Mouse (Mus musculus): ENCODE data around the gene Ctcf.
A peak's percentile ranks its signal among the peaks of the same experiment; 100 is the strongest.

Ctcf gene

DNA sequence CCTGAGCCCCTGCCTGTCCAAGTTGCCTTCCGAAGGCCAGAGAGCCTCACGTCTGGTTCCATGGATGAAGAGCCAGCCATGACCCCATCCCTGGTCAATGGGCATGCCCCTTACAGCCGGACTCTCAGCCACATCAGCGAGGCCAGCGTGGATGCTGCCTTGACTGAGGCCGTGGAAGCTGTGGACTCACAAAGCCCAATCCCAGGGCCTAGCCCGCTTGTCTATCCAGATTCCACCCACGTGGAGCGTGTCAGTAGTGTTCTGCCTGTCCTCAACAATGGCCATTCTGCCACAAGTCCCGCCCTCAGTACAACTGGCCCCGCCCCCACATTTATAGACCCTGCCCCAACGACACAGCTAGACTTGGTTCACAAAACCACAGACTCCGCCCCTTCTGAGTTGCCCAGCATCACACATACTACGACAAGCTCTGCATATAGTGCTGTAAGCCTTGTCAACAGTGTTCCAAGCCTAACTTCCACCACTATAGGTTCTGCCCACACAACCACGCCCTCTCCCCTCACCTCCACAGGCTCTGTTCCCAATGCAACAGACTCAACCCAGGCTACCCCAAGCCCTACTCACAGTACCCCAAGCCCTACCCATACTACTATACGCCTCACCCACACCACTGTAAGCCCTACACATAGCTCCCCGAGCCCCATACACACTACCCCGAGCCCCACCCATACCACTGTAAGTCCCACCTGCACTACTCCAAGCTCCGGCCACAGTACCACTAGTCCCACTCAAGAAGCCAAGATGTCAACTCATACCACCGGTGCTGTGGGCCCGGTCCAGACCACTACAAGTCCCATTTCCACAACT is 18.7 kb upstream of the Ctcf start:
- no peak for DNase-seq (ENCODE audit: low read depth)

DNA sequence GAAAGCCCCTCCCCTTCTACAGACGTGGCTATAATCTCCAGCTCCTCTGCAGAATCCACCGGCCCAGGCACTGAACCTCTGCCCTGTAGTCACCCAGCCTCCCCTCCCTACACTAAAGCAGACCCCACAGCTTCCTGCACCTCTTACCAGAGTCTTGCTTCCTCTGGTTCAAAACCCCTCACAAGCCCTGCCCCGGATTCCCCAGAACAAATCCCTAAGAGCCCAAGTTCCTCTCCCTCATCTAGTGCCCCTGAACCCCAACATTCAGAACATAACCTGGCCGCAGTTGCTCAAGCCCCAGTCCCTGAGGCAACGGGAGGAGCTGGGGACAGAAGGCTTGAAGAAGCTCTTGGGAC is 18.1 kb upstream of the Ctcf start:
- no peak for DNase-seq (ENCODE audit: low read depth)

DNA sequence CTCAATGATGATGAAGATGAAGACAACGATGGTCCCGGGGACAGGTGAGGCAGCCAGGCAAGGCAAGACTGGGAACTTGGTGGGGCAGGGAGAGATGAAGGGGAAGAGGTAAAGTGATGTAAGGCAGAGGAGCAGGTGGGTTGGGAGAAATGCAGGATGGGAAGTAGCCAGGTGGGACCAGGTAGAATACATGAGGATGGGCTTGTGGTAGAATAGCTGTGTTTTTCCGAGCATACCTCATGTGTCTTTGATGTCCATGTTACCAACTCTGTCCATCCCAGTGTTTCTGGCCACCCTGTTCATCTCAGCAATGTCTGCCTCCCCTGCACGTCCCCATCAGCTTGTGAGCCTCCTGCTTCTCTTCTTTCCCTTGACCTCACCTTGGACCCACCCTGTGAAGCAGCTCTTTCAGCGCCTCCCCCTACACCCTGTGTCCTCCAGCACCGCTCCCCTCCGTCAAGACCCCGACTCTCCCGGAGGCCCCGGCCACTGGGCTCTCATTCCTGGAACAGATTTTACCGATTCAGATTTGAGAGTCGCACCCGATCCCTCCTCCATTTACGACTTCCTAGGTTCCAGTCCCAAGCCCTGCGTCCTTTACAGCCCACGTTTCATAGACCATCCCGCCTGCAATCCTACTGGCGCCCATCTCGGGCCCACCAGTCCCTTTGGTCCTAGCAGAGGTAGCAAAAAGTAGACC is 17.3 kb upstream of the Ctcf start:
- DNase-seq (ENCODE audit: low read depth) = no peak

DNA sequence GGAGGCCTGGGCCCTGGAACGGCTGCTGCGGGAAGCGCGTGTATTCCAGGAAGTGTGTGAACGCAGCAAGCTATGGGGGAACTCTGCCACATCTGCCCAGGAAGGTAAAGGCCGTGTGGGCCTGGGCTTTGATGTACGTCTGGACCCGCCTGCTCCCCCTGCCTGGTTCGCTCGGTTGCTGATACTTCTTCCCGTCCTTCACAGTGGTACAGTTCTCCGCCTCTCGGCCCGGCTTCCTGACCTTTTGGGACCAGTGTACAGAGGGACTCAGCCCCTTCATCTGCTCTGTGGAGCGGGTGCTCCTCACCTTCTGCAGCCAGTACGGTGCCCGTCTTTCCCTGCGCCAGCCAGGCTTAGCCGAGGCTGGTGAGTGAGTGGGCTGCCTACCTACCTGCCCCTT is 16.2 kb upstream of the Ctcf start:
- DNase-seq (ENCODE audit: low read depth) = no peak

DNA sequence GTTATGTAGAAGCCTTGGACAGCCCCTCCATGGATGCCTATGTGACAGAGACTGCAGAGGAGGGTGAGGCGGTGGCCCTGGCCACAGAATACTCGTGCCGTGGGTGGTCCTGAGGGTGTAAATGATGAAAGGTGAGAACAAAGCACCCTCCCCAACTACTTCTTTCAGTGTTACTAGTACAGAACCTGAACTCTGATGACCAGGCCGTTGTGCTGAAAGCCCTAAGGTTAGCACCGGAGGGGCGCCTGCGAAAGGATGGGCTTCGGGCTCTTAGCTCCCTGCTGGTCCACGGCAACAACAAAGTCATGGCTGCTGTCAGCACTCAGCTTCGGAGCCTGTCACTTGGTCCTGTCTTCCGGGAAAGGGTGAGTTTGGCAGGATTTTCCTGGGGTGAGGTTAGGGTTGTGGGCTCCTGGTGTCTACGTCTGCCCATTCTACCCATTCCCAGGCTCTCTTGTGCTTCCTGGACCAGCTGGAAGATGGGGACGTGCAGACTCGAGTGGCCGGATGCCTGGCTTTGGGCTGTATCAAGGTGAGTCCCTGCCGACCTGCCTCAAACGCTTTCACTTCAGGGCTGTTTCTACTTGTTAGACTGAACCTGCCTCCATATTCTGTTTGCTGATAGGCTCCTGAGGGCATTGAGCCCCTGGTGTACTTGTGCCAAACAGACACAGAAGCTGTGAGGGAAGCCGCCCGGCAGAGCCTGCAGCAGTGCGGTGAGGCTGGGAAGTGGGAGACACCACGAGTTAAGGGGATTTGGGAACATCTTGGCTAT is 15.2 kb upstream of the Ctcf start:
- no peak for DNase-seq (ENCODE audit: low read depth)

DNA sequence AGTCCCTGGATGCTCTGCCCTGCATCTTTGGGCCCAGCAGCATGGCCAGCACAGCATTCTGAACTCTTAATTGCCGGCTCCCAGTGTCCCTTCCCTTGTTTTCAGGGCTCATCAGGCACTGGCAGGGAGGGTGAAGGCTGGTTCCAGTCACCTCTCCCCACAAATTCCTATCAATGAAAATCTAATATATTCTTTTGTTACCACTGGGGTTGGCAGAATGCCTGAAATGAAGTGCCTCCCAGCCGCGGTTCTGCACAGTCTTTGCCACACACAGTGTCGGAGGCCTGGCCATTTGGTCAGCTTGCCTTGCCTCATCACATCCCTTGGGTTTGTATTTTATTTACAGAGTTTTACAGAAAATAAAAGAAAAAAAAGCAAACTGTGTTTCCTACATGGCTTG is 14.5 kb upstream of the Ctcf start:
- DNase-seq (ENCODE audit: low read depth) = no peak

DNA sequence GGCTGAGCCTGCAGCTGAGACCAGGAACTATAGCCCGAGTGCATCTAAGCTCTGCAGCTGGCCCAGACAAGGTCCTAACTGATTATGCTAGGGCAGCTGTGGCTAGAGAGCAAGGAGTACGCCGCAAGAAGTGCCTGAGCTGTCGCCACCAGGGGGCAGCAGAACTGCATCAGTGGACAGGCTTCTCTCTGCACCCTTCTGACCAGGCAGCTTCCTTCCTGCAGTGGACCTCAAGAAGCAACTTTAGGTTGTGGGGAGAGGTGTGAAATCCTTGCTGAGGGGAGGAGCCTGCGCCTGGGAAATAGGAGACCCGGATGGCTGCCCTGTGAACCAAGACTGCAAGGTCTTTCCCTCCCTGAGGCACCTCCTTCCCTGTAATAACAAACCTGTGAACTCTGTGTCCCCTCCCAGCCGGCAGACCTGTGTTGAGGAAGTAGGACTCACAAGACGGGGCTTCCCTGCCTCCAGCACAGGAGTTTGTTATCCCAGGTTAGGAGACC is 13.9 kb upstream of the Ctcf start:
- DNase-seq (ENCODE audit: low read depth) = peak; percentile 73

DNA sequence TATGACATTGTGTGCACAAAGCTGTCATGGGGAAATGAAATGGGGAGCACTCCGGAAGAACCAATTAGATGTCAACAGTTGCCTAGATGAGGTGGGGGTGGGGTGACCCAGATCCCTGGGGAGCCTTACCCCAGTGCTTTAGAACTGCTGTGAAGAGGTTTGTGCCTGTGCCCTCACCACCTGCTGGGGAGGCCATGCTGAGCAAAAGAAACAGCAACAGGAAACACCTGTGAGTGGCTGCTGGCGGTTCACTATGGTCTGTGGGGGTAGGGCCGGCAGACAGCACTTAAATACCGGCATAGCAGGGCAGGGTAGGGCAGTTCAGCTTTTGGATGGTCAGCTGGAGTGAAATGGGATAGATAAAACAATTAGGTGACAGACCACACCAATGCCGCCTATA is 13.2 kb upstream of the Ctcf start:
- no peak for DNase-seq (ENCODE audit: low read depth)

DNA sequence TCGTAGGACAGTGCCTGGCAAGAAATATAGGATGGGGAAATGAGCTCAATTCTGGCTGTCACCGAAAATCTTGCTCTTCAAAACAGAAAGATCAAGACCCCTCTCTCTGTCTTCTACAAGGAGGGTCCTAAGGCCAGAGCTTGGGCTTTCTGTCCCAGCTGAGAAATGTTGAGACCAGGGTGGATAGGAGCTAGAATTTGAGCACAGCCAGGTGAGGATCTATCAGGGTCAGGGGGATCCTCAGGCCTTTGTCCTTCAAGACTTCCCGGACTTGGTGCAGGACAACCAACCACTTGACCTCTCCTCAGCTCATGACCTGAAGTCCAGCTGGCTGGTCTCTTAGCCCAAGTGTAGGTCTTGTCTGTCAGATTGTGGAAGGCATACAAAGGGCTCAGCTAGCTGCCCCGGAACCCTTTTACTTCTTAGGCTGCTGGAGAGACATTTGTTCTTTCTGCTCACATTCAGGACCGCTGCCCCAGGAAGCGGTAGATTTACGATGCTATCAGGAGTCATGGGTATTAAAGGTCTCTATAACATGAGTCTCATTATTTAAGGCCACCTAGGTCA is 12.6 kb upstream of the Ctcf start:
- no peak for DNase-seq (ENCODE audit: low read depth)

DNA sequence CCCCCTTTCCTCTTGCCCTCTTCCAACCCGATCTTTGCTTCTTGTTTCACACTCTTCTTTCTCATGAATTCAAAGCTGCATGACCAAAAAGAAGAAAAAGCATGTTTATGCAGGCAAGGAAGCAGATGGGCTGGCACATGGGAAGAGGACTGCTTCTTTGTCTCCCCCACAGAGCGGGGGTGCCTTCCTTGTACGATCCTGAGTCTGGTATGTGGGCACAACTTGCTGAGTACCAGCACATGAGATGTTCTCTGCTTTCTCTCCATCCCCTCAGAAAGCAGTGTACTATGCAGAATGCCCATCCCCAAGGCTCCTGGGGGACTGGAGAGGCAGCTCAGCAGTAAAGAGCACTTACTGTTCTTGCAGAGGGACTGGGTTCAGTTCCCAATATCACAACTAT is 12.0 kb upstream of the Ctcf start:
- no peak for DNase-seq (ENCODE audit: low read depth)

DNA sequence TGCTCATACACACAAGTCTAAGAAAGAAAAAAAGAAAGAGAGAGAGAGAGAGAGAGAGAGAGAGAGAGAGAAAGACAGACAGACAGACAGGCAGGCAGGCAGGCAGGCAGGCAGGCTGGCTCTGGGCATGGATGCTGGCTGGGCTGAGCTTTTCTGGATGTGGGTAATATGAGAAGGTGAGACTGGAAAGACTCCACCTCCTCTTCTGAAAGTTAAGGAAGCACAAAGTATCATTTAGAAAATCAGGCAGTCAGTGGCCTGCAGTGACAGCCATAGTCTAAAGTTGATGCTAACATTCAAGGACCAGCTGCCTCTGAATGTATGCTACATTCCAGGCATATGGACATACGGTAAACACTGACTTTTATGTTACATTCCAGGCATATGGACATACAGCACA is 11.5 kb upstream of the Ctcf start:
- DNase-seq (ENCODE audit: low read depth) = no peak

DNA sequence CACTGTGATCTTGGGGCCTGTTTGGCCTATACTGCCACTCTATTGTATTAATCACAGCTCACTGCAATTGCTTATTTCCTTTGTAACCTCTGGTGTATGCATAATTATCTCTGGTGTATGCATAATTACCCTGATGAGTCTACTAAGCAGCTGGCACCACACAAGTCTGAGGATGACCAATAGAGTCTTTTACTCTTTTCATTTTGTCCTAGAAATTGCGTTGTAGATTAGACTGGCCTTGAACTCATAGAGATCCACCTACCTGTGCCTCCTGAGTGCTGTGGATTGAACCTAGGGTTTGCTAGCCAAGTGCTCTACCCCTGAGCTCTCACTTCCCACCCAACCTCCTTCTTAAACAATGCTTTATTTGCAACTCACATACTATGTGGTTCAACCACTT is 10.3 kb upstream of the Ctcf start:
- no peak for DNase-seq (ENCODE audit: low read depth)

DNA sequence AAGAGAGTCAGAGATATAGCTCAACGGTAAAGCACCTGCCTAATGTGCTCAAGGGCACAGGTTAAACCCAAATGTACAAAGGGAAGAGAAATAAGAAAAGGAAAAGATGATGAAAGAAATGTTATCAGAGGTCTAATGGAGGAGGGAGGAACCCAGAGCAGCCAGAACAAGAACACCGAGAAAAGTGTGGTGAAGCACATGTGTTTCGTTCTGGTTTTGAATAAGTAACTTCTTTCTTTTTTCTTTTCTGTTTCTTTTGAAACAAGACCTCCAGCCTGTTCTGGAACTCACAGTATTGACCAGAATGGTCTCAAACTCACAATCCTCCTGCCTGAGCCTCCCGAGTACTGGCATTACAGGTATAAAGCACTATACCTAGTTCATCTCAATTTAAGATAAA is 7.0 kb upstream of the Ctcf start:
- DNase-seq (ENCODE audit: low read depth) = no peak

DNA sequence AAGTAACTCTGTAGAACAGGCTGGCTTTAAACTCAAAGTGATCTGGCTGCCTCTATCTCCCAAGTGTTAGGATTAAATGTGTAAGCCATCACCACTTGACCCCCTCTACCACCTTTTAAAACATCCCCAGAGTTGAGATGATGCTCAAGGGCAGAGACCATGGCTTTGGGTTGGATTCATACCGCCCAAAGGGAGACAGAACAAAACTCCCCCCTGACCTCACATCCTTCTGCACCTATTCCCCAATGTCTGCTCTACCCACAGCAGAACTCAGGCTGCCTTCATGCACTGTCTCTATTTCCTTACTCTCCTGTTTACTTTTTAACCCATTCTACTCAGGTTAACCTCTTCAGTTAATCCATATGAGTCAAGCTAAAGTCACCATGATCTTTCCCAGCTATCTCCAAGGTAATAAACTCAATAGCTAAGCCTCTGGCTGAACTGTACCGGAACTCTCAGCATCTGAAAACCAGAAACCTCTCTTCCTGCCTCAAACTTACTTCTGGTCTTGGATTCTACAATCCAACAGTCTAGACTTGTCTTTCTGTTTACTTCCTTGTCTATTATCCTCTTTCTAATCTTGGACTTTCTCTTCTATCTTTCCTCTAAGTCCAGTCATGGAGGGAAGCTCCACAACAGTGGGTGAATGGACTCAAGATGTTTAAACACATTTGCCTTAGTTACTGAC is 1.5 kb upstream of the Ctcf start:
- no peak for DNase-seq (ENCODE audit: low read depth)

DNA sequence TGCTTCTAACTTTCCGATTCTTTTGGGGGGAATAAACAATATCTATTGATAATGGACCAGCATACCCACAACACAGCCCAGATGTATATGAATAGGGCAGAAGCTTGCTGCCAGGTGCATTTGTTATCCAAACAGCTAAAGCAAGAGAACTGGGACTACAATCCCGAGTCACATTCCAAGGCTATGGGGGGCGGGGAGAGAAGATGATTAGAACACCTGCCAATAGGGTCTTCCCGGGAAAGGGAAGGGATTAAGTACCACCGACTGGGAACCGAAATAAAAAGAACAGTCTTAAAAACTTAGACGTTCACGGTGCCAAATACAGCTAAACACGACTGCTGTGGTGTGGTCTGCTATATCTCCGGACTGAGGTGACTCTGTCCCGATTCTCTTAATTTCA is 887 bp upstream of the Ctcf start:
- no peak for DNase-seq (ENCODE audit: low read depth)

DNA sequence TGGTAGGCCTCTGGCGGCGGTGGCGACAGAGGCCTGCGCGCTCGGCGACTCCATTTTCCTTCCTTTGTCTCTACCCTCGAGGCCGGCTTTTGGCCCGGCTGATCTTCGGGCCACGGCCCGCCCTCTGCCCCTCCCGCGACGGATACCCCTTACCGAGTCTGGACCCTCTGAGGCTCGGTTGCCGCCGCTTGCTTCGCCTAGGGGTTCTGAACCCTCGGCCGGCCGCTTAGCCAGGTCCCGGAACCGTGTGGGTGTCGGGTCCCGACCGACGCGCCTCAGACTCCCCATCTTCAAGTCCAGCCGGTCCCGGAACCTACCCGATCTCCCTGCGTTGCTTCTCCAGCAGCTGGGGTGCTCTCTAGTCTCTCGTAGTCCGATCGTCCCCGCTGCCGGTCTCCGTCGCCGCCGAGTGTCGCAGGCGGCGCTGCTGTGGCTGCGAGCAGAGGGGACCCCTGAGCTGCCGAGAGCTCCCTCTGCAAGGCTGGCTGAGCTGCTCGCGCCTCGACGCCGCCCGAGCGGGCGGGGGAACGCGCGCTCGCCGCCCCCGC is 669 bp downstream of the Ctcf start, which contains the start of gene Agrp:
Agrp (minus strand) TSS at position 431 of the 548 bp plus-strand sequence.
- DNase-seq (ENCODE audit: low read depth) = no peak

DNA sequence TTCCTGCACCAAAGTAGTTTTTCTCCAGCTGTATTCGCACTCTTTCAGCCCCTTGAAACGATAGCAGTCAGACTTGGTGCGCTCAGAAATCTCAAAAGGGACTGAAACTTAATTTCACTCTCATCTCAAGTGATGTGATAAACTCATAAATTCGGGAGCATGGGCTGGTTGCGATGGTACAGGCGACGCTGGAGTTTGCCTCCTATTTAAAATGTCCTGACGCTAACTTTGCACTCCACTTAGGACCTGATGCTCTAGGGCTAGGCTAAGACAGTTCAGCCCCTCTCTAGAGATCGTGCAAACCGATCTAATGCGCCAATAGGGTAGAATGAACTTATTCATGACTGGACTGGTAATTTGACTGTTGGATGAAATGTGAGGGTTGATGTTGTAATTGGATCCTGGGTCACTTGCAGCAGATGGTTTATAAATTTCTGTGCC is 1.3 kb downstream of the Ctcf start:
- DNase-seq (ENCODE audit: low read depth) = no peak

DNA sequence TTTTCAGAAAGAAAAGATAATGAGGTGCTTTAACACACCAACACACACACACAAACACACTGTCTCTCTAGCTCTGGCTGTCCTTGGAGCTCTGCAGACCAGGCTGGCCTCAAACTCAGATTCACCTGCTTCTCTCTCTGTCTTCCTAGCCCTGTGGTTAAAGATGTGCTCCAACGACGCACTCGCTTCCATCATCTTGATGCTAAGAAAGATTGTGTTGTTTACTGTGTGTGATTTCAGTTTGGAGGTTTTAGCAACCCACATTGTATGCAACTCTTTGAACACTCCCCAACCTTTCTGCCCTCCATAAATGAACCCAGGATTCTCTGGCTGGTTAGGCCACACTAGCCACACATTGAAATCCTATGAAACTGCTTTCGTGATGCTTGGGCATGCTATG is 2.1 kb downstream of the Ctcf start:
- no peak for DNase-seq (ENCODE audit: low read depth)

DNA sequence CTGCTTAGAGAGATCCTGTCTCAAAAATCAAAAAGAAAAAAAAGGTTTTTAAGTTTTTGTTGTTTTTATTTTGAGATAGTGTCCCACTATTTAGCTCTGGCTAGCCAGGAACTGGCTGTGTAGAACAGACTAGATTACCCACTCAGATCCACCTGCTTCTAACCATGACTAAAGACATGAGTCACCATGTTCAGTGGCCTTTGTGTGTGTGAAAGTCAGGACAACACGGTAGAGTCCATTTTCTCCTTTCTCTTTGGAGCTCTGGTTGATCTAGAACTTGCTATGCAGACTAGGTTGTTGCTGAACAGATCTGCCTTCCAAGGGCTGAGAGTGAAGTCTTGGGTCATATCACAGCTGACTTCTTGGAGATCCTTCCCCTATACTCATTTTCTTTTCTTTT is 3.5 kb downstream of the Ctcf start:
- no peak for DNase-seq (ENCODE audit: low read depth)

DNA sequence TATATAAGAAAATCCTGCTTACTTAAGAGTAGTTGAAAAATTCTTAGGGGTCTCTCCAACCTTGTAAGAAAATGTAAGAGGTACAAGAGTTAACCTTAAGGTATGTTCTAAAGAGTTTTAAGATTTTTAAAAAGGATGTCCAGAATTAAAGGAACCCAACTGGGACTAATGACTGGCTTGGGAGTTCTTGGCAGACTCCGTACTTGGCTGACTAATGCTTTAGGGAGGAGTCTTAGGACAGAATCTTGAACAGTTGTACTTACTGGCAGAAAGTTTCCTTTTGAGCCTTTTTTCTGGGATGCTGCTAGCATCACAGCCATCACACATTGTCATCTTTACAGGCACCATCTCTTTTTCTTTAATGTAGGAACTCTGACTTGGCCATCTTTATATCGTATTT is 4.1 kb downstream of the Ctcf start:
- no peak for DNase-seq (ENCODE audit: low read depth)

DNA sequence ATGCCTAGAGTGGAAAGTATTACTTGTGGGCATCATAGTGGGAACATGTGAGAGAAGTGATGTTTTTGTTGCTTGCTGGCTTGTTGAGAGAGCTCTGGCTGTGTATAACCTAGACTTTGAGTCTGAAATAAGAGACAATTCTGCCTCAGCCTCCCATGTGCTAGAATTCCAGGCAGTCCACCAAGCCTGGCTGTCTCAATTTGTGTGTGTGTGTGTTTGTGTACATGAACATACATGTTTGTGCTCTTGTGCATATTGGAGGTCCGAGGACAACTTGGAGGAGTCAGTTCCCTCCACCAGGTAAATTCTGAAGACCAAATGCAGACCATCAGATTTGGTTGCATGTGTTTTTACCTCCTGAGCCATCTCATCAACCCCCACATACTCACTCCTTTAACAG is 8.8 kb downstream of the Ctcf start:
- DNase-seq (ENCODE audit: low read depth) = no peak

DNA sequence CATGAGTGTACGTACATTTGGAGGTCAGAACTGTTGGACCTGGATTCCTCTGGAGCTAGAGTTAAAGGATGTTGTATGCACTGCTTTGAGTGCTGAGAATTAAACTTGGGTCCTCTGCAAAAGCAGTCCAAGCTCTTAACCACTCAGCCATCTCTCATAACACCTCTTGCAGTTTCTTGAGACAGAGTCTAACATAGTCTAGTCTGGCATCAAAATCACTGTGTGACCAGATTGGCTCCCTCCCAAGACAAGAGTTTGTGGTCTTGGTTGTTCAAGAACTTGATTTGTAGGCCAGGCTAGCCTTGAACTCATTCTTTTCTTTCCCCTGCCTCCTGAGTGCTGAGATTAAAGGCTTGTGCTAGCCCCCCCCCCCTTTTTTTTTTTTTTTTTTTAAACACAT is 12.6 kb downstream of the Ctcf start:
- DNase-seq (ENCODE audit: low read depth) = no peak

All from fibroblast of lung, adult 2 months (primary cell).